Mouse (Mus musculus): ENCODE results near the gene Gch1.

The Gch1 gene

GRCm38 (mm10) chr14:47206601-47207000 lies 17.4 kb upstream of the Gch1 start:
- no peak for DNase-seq (ENCODE audit: low spot score in 2 of 2)

GRCm38 (mm10) chr14:47205270-47205972 lies 16.2 kb upstream of the Gch1 start:
- DNase-seq (ENCODE audit: low spot score in 2 of 2), result no peak

- DNase-seq (ENCODE audit: low spot score in 2 of 2), result no peak
Measured at GRCm38 (mm10) chr14:47197340-47197739, 8.1 kb upstream of the Gch1 start.

GRCm38 (mm10) chr14:47196711-47197110 lies 7.5 kb upstream of the Gch1 start:
- DNase-seq (ENCODE audit: low spot score in 2 of 2), result no peak

GRCm38 (mm10) chr14:47194096-47194495 lies 4.9 kb upstream of the Gch1 start:
- peak; percentile 33 to 47 for DNase-seq (ENCODE audit: low spot score in 2 of 2)

- no peak for DNase-seq (ENCODE audit: low spot score in 2 of 2)
Measured at GRCm38 (mm10) chr14:47193506-47193905, 4.3 kb upstream of the Gch1 start.

GRCm38 (mm10) chr14:47191861-47192260 lies 2.6 kb upstream of the Gch1 start:
- no peak for DNase-seq (ENCODE audit: low spot score in 2 of 2)

- no peak for DNase-seq (ENCODE audit: low spot score in 2 of 2)
Measured at GRCm38 (mm10) chr14:47190626-47191025, 1.4 kb upstream of the Gch1 start.

- DNase-seq (ENCODE audit: low spot score in 2 of 2), result no peak
Measured at GRCm38 (mm10) chr14:47189635-47189955, 382 bp upstream of the Gch1 start.

GRCm38 (mm10) chr14:47188475-47188847 lies 752 bp downstream of the Gch1 start:
- no peak for DNase-seq (ENCODE audit: low spot score in 2 of 2)

GRCm38 (mm10) chr14:47187666-47188360 lies 1.4 kb downstream of the Gch1 start:
- DNase-seq (ENCODE audit: low spot score in 2 of 2), result peak; percentile 24 to 41

GRCm38 (mm10) chr14:47187261-47187660 lies 2.0 kb downstream of the Gch1 start:
- no peak for DNase-seq (ENCODE audit: low spot score in 2 of 2)

- no peak for DNase-seq (ENCODE audit: low spot score in 2 of 2)
Measured at GRCm38 (mm10) chr14:47186561-47186960, 2.7 kb downstream of the Gch1 start.

GRCm38 (mm10) chr14:47181497-47182290 lies 7.5 kb downstream of the Gch1 start:
- DNase-seq (ENCODE audit: low spot score in 2 of 2), result peak; percentile 16 to 62

GRCm38 (mm10) chr14:47178851-47179250 lies 10.4 kb downstream of the Gch1 start:
- DNase-seq (ENCODE audit: low spot score in 2 of 2), result no peak

- DNase-seq (ENCODE audit: low spot score in 2 of 2), result no peak
Measured at GRCm38 (mm10) chr14:47177846-47178414, 11.3 kb downstream of the Gch1 start.

GRCm38 (mm10) chr14:47176226-47176625 lies 13.0 kb downstream of the Gch1 start:
- no peak for DNase-seq (ENCODE audit: low spot score in 2 of 2)

GRCm38 (mm10) chr14:47175136-47175535 lies 14.1 kb downstream of the Gch1 start:
- no peak for DNase-seq (ENCODE audit: low spot score in 2 of 2)

GRCm38 (mm10) chr14:47172073-47172472 lies 17.1 kb downstream of the Gch1 start:
- no peak for DNase-seq (ENCODE audit: low spot score in 2 of 2)

GRCm38 (mm10) chr14:47170499-47171109 lies 18.6 kb downstream of the Gch1 start:
- no peak for DNase-seq (ENCODE audit: low spot score in 2 of 2)

GRCm38 (mm10) chr14:47169677-47170410 lies 19.4 kb downstream of the Gch1 start:
- no peak for DNase-seq (ENCODE audit: low spot score in 2 of 2)
